Mouse (Mus musculus) cerebellum, postnatal 14 days (tissue): Measurements from ENCODE around the gene Rplp1.

Experiments
- DNase-seq, 2 experiments: peaks; one replicate each; pipeline ENCODE4 v3.0.0; 2021; ENCODE audit warnings: mixed read lengths in 2 of 2

Gene Rplp1

GRCm38 (mm10) chr9:61873325-61873724, 41.0 kb downstream of the Rplp1 start:
- DNase-seq = no peak

- DNase-seq = no peak
Observed at GRCm38 (mm10) chr9:61872246-61872941, 41.9 kb downstream of the Rplp1 start.

- DNase-seq = no peak
Observed at GRCm38 (mm10) chr9:61871839-61872238, 42.5 kb downstream of the Rplp1 start.

- DNase-seq = no peak
Observed at GRCm38 (mm10) chr9:61867659-61868058, 46.7 kb downstream of the Rplp1 start.
